Mouse (Mus musculus) neural tube, embryonic 12.5 days (tissue): Measurements from ENCODE around the gene Col6a3. TPM values are rescaled to one million over a fixed set of nuclear protein-coding genes. Genes with fewer than 3 reads are reported as not detected.

ENCODE experiments used
- ATAC-seq: fragments of 200-750 bp; cut with Nextera tagmentation; 2 replicates; pipeline ENCODE4 v1.8.0; 2017; ENCODE audit warnings: low read depth, mild to moderate bottlenecking, moderate TSS enrichment, moderate library complexity; ENCODE audit not compliant: low FRiP score
- H3K27ac ChIP-seq: fragments of 300-500 bp; sonication (generic); 2 replicates; pipeline ENCODE4 v1.5.1; 2016
- H3K27me3 ChIP-seq: fragments of 300-500 bp; sonication (generic); replicated peaks from 2 replicates; pipeline ENCODE4 v1.6.1; 2016; ENCODE audit warnings: mild to moderate bottlenecking
- H3K36me3 ChIP-seq: fragments of 300-500 bp; sonication (generic); 2 replicates; pipeline ENCODE4 v1.6.1; 2016; ENCODE audit warnings: mild to moderate bottlenecking
- H3K4me1 ChIP-seq: fragments of 300-500 bp; sonication (generic); 2 replicates; pipeline ENCODE4 v1.6.1; 2016
- H3K4me2 ChIP-seq: fragments of 300-500 bp; sonication (generic); replicated peaks from 2 replicates; pipeline ENCODE4 v1.6.1; 2016; ENCODE audit warnings: mild to moderate bottlenecking
- H3K4me3 ChIP-seq: fragments of 300-500 bp; sonication (generic); 2 replicates; pipeline ENCODE4 v1.5.1; 2016
- H3K9ac ChIP-seq: fragments of 300-500 bp; sonication (generic); 2 replicates; pipeline ENCODE4 v1.6.1; 2016; ENCODE audit warnings: mild to moderate bottlenecking
- H3K9me3 ChIP-seq: fragments of 300-500 bp; sonication (generic); 2 replicates; pipeline ENCODE4 v1.6.1; 2016; ENCODE audit warnings: mild to moderate bottlenecking
- WGBS: fragments of 180-500 bp; shearing (Covaris S2); methylation state at CpG from one replicate; pipeline ENCODE4 v1.1.7; 2016; 5-methylcytosine and 5-hydroxymethylcytosine counted together
- polyA plus RNA-seq: library from polyadenylated mRNA; unstranded; fragments of >200 nt; fragmentation: Nextera tagmentation; extraction: Ambion mirVana; gene quantifications from 2 replicates; pipeline ENCODE4 v1.2.1, GENCODE M21; 2016

Gene Col6a3
- polyA plus RNA-seq, 1 experiment from 2014 or later: 14.6 TPM

- H3K9ac ChIP-seq: no peak overlapping the region
- no peak for ATAC-seq
- H3K4me3 ChIP-seq: no peak overlapping the region
- H3K27me3 ChIP-seq: no peaks in the 10 kb centered on the region
- H3K27ac ChIP-seq: no peak overlapping the region
- no peaks in the 10 kb centered on the region for H3K9me3 ChIP-seq
- H3K4me2 ChIP-seq: no peak overlapping the region
- WGBS: 88% methylated on average over 4 of the region's 4 CpGs
- no peaks in the 10 kb centered on the region for H3K36me3 ChIP-seq
- H3K4me1 ChIP-seq: no peaks in the 10 kb centered on the region
Measured at GRCm38 (mm10) chr1:90838657-90839056, 5.1 kb downstream of the Col6a3 start.

DNA sequence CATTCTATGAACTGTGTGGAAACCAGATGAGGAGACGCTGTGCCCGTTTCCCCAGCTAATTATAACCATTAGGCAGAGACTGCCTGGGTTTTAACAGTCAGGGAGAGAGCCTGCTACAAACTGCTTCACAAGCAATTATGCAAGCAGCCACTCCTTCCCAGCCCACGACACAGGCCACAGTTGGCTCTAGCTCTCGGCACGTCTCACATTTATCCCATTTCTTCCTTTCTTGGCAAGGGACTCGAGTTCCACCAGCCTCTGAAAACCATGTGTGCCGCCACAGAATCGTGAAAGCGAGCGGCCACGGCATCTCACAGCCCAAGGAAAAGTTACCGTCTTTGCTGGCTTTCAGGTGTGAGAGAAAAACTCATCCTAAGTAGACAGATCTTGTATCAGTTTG is 5.5 kb downstream of the Col6a3 start:
- Histone ChIP-seq H3K4me1 (no peaks in the 10 kb centered on the region), H3K4me2 (no peak overlapping the region), H3K36me3 (no peaks in the 10 kb centered on the region), H3K27ac (no peak overlapping the region), H3K9ac (no peak overlapping the region), H3K4me3 (no peak overlapping the region), H3K27me3 (no peaks in the 10 kb centered on the region), H3K9me3 (no peaks in the 10 kb centered on the region)
- 72% methylated on average over 12 of the region's 12 CpGs for WGBS
- ATAC-seq: no peak

- H3K9me3 ChIP-seq: no peaks in the 10 kb centered on the region
- no peaks in the 10 kb centered on the region for H3K27me3 ChIP-seq
- H3K4me3 ChIP-seq: no peak overlapping the region
- H3K27ac ChIP-seq: no peak overlapping the region
- H3K4me2 ChIP-seq: no peak overlapping the region
- no peak overlapping the region for H3K9ac ChIP-seq
- ATAC-seq: no peak
- 65% methylated on average over 5 of the region's 5 CpGs for WGBS
- H3K36me3 ChIP-seq: no peaks in the 10 kb centered on the region
- no peaks in the 10 kb centered on the region for H3K4me1 ChIP-seq
Measured at GRCm38 (mm10) chr1:90836178-90836740, 7.5 kb downstream of the Col6a3 start.

DNA sequence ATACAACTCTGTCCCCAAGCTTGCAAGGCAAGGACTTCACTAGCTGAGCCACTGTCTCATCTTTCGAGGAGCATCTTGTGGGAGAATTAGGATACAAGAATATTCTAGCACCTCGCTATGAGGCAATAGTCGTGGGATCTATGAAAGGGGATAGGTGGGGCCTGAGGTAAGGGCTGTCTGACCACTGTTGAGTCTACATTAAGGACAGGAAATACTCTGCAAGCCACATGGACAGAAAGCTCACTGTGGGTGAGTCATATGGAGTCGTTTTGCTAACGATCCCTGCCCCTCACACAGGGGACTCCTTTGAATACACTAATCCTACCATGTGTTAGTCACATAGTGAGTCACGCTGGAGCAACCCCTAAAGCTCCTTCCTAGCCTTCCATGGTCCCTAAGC is 9.1 kb downstream of the Col6a3 start:
- H3K27ac ChIP-seq: no peak overlapping the region
- no peak overlapping the region for H3K9ac ChIP-seq
- 68% methylated on average over 6 of the region's 6 CpGs for WGBS
- no peaks in the 10 kb centered on the region for H3K9me3 ChIP-seq
- no peak for ATAC-seq
- H3K4me2 ChIP-seq: no peak overlapping the region
- no peaks in the 10 kb centered on the region for H3K4me1 ChIP-seq
- no peaks in the 10 kb centered on the region for H3K27me3 ChIP-seq
- no peak overlapping the region for H3K4me3 ChIP-seq
- no peaks in the 10 kb centered on the region for H3K36me3 ChIP-seq

- H3K9ac ChIP-seq: no peak overlapping the region
- ATAC-seq: no peak
- H3K27ac ChIP-seq: no peak overlapping the region
- no peak overlapping the region for H3K4me3 ChIP-seq
- no peaks in the 10 kb centered on the region for H3K9me3 ChIP-seq
- H3K27me3 ChIP-seq: no peaks in the 10 kb centered on the region
- H3K36me3 ChIP-seq: no peaks in the 10 kb centered on the region
- no peak overlapping the region for H3K4me2 ChIP-seq
- no peaks in the 10 kb centered on the region for H3K4me1 ChIP-seq
- WGBS: 61% methylated on average over 6 of the region's 6 CpGs
Measured at GRCm38 (mm10) chr1:90830006-90830405, 13.8 kb downstream of the Col6a3 start.

DNA sequence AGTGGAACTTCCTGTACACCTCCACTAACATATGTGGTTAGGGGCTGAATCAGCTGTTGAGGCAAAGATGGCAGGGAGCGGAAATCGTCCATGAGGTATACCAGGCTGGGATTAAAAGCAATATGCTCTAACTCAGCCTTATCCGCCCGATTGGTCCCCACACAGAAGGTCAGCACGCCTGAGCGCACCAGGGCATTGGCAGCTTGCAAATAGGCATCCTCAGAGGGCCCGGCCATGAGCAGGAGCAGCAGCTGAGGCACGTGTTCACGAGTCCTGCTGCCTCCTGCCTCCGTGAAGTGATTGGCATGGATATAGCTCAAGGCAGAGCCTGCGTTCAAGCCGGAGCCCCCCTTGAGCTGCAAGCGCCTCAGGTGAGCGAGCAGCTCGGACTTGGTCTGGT is 30.5 kb downstream of the Col6a3 start:
- Histone ChIP-seq H3K27me3 (no peaks in the 10 kb centered on the region), H3K9ac (no peak overlapping the region), H3K9me3 (no peaks in the 10 kb centered on the region), H3K4me1 (no peaks in the 10 kb centered on the region), H3K4me2 (no peak overlapping the region), H3K27ac (no peak overlapping the region), H3K36me3 (no peaks in the 10 kb centered on the region), H3K4me3 (no peak overlapping the region)
- no peak for ATAC-seq
- WGBS: 79% methylated on average over 15 of the region's 15 CpGs

DNA sequence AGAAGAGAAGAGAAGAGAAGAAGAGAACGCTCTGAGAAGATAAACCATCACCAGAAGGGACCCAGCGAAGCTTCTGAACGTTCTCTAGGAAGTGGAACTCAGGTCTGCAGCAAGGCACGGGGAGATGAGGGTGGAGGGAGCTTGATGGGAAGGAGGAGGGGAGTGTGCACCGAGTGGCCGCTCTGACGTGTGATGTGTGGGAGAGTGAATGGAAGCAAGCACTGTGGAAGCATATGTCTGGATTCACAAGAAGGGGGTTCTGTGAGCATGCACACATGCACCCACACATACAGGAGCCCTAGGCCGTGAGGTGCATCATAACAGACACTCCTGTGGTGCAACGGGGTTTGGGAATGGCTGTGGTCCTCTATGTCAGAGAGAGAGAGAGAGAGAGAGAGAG is 34.8 kb downstream of the Col6a3 start:
- Histone ChIP-seq H3K4me2 (no peak overlapping the region), H3K9me3 (no peaks in the 10 kb centered on the region), H3K36me3 (no peaks in the 10 kb centered on the region), H3K9ac (no peak overlapping the region), H3K4me1 (no peaks in the 10 kb centered on the region), H3K27ac (no peak overlapping the region), H3K4me3 (no peak overlapping the region), H3K27me3 (no peaks in the 10 kb centered on the region)
- ATAC-seq: no peak
- 80% methylated on average over 9 of the region's 9 CpGs for WGBS

DNA sequence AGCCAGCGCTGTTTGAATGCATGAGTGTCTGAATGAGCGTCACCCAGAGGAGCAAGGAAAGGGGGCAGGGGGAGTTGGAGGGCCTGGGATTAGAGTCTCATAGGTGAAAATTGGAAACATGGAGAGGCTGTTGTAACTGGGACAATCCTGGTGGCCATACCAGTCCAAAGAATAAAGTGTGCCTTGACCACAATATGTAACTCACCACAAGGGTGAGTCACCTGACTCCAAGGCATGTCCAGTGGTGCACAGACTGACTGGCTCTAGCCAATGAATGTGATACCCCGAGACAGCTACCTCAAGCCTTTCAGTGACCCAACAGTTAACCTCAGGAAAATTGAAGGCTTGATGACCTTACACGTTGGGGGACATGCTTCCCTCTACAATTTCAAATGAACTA is 40.7 kb downstream of the Col6a3 start:
- Histone ChIP-seq H3K4me1 (no peaks in the 10 kb centered on the region), H3K27me3 (no peaks in the 10 kb centered on the region), H3K4me3 (no peak overlapping the region), H3K27ac (no peak overlapping the region), H3K4me2 (no peak overlapping the region), H3K9me3 (no peaks in the 10 kb centered on the region), H3K36me3 (no peaks in the 10 kb centered on the region), H3K9ac (no peak overlapping the region)
- 84% methylated on average over 4 of the region's 4 CpGs for WGBS
- no peak for ATAC-seq

GRCm38 (mm10) chr1:90801067-90801466 is 42.7 kb downstream of the Col6a3 start:
- Histone ChIP-seq H3K4me1 (no peaks in the 10 kb centered on the region), H3K9ac (no peak overlapping the region), H3K4me3 (no peak overlapping the region), H3K27me3 (no peaks in the 10 kb centered on the region), H3K36me3 (no peaks in the 10 kb centered on the region), H3K27ac (no peak overlapping the region), H3K9me3 (no peaks in the 10 kb centered on the region), H3K4me2 (no peak overlapping the region)
- ATAC-seq: no peak
- 83% methylated on average over 13 of the region's 13 CpGs for WGBS

DNA sequence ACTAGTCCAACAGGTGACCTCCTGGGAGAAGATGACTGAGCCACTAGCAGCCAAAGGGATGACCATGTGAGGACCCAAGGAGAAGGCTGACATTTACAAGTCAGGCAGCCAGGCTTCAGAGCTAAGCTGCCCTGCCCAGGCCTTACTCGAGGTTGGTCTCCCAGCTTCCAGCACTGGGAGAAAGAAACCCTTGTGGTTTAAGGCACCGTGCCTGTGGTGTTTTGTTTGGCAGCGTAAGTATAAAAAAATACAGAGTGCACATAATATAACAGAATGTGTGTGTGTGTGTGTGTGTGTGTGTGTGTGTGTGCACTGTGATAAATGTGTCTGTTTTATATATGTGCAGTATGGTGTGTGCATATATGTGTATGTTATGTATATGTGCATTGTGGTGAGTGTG is 43.3 kb downstream of the Col6a3 start:
- Histone ChIP-seq H3K4me2 (no peak overlapping the region), H3K4me3 (no peak overlapping the region), H3K4me1 (no peaks in the 10 kb centered on the region), H3K27me3 (no peaks in the 10 kb centered on the region), H3K9ac (no peak overlapping the region), H3K27ac (no peak overlapping the region), H3K36me3 (no peaks in the 10 kb centered on the region), H3K9me3 (no peaks in the 10 kb centered on the region)
- no peak for ATAC-seq
- 87% methylated on average over 3 of the region's 3 CpGs for WGBS

- H3K4me3 ChIP-seq: no peak overlapping the region
- 92% methylated on average over 6 of the region's 6 CpGs for WGBS
Measured at GRCm38 (mm10) chr1:90797276-90797891, 46.4 kb downstream of the Col6a3 start.

DNA sequence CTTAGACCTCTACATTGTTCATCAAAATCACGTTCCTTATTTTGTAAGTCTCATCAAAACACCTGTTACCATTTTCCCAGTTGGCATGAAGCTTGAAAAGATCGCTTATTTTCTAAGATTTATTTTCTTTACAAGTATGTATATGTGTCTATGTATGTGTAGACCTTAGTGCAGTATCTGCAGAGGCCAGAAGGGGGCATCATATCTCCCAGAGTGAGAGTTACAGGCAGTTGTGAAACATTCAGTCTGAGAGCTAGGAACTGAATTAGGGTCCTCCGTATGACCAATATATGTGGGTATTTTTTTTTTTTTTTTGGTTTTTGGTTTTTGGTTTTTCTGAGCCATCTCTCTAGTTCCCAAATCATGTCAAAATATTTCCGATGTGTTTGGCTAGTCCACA is 50.4 kb downstream of the Col6a3 start:
- H3K36me3 ChIP-seq: no peaks in the 10 kb centered on the region
- H3K27ac ChIP-seq: no peak overlapping the region
- H3K9me3 ChIP-seq: no peaks in the 10 kb centered on the region
- no peak overlapping the region for H3K9ac ChIP-seq
- no peak overlapping the region for H3K4me3 ChIP-seq
- no peak overlapping the region for H3K4me2 ChIP-seq
- ATAC-seq: no peak
- no peaks in the 10 kb centered on the region for H3K4me1 ChIP-seq
- no peaks in the 10 kb centered on the region for H3K27me3 ChIP-seq
- 91% methylated on average over 4 of the region's 4 CpGs for WGBS

More at GRCm38 (mm10) chr1:90797276-90797891, 46.4 kb downstream of the Col6a3 start:
- ATAC-seq: no peak
- no peaks in the 10 kb centered on the region for H3K36me3 ChIP-seq
- H3K27me3 ChIP-seq: no peaks in the 10 kb centered on the region
- H3K4me1 ChIP-seq: no peaks in the 10 kb centered on the region
- H3K9ac ChIP-seq: no peak overlapping the region
- H3K27ac ChIP-seq: no peak overlapping the region
- H3K4me2 ChIP-seq: no peak overlapping the region
- H3K9me3 ChIP-seq: no peaks in the 10 kb centered on the region

- H3K9ac ChIP-seq: no peak overlapping the region
- H3K4me3 ChIP-seq: no peak overlapping the region
Measured at GRCm38 (mm10) chr1:90790925-90791324, 52.8 kb downstream of the Col6a3 start.

More at GRCm38 (mm10) chr1:90790925-90791324, 52.8 kb downstream of the Col6a3 start:
- Histone ChIP-seq H3K27me3 (no peaks in the 10 kb centered on the region), H3K4me1 (no peaks in the 10 kb centered on the region), H3K27ac (no peak overlapping the region), H3K9me3 (no peaks in the 10 kb centered on the region), H3K36me3 (no peaks in the 10 kb centered on the region), H3K4me2 (no peak overlapping the region)
- no peak for ATAC-seq
- 90% methylated on average over 4 of the region's 4 CpGs for WGBS
